Mouse (Mus musculus): ENCODE results near the gene Lin54. TPM values are rescaled to one million over a fixed set of nuclear protein-coding genes. Genes with fewer than 3 reads are reported as not detected.

Lin54 gene
- 4.5 and 5.1 TPM in 2 replicates for polyA plus RNA-seq (2012; rRNA removed)

GRCm38 (mm10) chr5:100500458-100500961, at the start of gene Lin54:
Gene Lin54 (minus strand): TSS chr5:100500639.

DNA sequence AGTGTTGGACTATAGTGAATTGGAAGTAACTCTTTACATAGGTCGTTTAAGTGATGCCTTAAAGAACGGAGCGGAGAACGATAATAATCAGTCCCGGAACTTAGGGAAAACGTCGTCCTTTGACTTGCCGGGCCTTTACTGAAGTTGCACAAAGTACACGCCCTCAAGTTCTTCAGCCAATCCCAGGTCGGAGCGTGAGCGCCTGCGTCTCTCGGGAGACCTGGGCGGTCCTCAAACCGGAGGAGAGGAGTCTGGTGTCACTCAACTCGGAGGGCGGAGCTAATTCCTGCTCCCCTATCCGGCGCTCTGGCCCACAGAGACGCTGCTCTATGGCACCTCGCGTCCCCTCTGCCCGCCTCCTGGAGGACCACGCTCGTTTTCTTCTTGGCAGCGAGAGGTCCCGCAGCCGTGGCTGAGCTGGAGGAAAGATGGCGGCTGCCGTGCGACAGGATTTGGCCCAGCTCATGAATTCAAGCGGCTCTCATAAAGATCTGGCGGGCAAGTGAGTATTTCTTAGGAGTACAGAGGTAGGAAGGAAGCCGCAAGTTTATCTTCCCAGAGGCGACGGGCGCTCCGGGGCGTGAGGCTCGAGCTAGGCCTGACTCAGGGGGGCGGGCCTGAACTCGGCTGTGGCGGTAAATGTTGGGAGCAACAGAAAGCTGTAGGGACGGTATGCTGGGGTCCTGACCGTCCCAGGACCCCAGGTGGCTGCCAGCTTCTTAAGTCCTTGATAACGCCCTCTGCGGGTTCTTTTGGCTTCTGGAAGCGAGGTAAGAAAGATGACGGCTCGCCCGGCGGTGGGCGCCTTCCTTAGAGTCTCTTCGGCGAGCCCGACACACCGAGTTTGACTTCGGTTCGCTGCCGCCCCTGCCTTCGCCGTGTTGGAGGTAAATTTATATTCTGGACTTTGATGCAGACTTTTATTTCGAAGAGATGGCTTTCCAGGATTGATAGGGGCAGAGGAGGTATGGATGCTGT, 17.9 kb upstream of the Lin54 start, which contains the start of gene Cops4:
TSS of gene Cops4 (plus strand) at position 261 of the 978 bp plus-strand sequence.

DNA sequence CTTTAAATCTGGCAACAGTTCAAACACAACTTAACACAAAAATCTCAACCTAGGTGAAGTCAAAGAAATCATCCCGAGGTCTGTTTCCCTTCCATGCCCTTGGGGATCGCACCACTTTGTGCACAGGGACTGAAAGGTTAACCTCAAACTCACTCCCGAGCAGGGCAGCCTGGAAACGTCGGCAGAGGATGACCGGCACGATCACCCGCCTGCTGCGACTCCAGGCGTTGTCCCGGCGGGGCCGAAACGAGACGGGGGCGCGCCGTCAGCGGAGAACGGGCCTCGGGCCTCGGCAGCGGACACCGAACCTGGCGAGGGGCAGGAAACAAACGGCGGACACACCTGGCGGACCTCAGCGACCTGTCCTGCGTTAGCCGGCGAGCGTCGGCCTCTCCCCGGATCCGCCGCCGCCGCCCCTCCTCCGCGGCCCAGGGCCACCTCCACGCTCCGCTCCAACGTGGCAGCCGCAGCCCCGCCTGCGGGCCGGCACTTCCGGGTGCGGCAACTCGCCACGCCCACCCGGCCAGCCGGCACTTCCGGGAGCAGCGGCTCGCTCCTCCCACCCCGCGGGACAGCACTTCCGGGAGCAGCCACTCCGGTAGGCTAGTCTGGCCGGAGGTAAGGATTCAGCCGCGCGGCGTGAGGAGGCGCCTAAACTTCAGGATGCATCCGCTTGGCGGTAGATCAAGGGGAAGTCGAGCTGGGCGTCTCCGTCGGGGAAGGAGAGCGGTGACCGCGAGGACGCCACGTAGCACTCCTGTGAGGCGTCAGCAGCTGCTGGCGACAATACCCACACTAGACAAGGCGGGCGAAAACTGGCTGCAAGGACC, 84.5 kb downstream of the Lin54 start, which contains the start of gene Sec31a:
TSS of gene Sec31a (minus strand) at position 474 of the 830 bp plus-strand sequence.

Other genes starting within 250 kb of the Lin54 start
- 302 and 324 TPM in 2 replicates for gene Sec31a, start 84.4 kb downstream of the Lin54 start, polyA plus RNA-seq (2012; rRNA removed)
- gene Cops4, start 17.7 kb upstream of the Lin54 start, polyA plus RNA-seq (2012; rRNA removed): 14.6 and 18.0 TPM in 2 replicates
- 719 and 964 TPM in 2 replicates for gene Plac8, start 71.6 kb upstream of the Lin54 start, polyA plus RNA-seq (2012; rRNA removed)
- 155 and 222 TPM in 2 replicates for gene Coq2, start 174.5 kb upstream of the Lin54 start, polyA plus RNA-seq (2012; rRNA removed)
- gene Hpse, start 219.1 kb upstream of the Lin54 start, polyA plus RNA-seq (2012; rRNA removed): 14.5 and 15.9 TPM in 2 replicates